Mouse (Mus musculus): ENCODE data around the gene Teddm1a. TPM values are rescaled to one million over a fixed set of nuclear protein-coding genes. Genes with fewer than 3 reads are reported as not detected.
"Not testable (repeated sequence)": the region's sequence is repeated elsewhere in the genome, so short reads cannot be mapped to it uniquely, and the experiment has no call there.

The Teddm1a gene
- total RNA-seq, 1 experiment = not detected

DNA sequence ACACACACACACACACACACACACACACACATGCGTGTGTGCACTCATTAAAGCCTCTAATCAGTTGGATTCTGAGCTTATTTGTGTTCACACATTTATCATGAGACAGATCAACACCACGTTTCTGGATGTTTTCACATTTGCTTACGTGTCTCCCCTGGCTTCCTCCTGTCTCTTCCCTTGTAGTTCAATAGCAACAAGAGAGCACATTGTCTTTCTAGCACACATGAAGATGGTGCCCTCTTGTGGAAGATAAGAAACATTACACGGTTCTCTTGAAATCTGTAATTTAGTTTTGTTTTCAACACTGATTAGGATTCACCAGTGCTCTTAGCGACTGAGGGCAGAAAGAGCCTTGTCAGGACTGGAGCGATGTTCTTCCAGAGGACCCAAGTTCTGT lies 44.7 kb upstream of the Teddm1a start:
- DNase-seq (ENCODE audit: low read depth, low spot score) = peak; percentile 21
- Histone ChIP-seq H3K36me3 (ENCODE audit: control insufficient read depth, insufficient read depth, low read length, poor library complexity, severe bottlenecking) (no peaks in the 10 kb centered on the region), H3K9ac (ENCODE audit: insufficient read depth, low read depth, low read length, poor library complexity, severe bottlenecking) (no peak overlapping the region), H3K4me3 (ENCODE audit: insufficient read depth in 1 of 2, low read depth in 1 of 2, low read length in 2 of 2, poor library complexity in 1 of 2, severe bottlenecking in 1 of 2) (no peak overlapping the region), H3K27ac (ENCODE audit: insufficient read depth, low read depth, low read length, poor library complexity, severe bottlenecking) (no peak overlapping the region), H3K9me3 (ENCODE audit: control insufficient read depth, insufficient read depth, low read depth, low read length) (no peaks in the 10 kb centered on the region), H3K4me1 (ENCODE audit: control insufficient read depth in 2 of 2, insufficient read depth in 2 of 2, low read length in 2 of 2, poor library complexity in 1 of 2) (no peaks in the 10 kb centered on the region)
- TF ChIP-seq ZC3H11A (IDR thresholded peaks at IDR 0.05; ENCODE audit: borderline replicate concordance, low read depth, low read length) (peak; percentile 49; the same call in 1 of the 2 replicates), ZNF384 (IDR thresholded peaks at IDR 0.05; ENCODE audit: low read depth, low read length) (no peak)
- in situ Hi-C loops (cut with MboI; ENCODE audit: low sequenced_read_pairs in 2 of 2, unreplicated experiment in 2 of 2) = no loop called here

DNA sequence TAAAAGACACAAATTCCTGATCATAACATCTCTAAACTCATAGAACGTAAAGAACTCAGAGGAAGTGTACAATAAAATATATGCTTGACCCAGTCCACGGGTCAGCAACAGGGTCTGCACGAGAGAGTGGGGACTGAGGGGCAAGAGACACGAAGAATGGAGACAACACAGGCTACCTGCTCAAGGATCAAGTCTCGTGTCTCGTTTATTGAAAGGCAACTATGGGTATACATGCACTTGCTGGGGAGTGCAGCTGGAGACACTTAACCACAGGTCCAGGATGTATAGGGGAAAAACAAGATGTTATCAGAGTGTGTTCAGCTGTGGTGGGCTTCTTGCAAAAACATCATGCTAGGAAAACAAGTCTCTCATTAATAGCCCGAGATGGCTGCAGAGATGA lies 38.8 kb upstream of the Teddm1a start:
- in situ Hi-C loops (cut with MboI; ENCODE audit: low sequenced_read_pairs in 2 of 2, unreplicated experiment in 2 of 2); H3K27ac ChIP-seq (ENCODE audit: insufficient read depth, low read depth, low read length, poor library complexity, severe bottlenecking): not testable (repeated sequence)

DNA sequence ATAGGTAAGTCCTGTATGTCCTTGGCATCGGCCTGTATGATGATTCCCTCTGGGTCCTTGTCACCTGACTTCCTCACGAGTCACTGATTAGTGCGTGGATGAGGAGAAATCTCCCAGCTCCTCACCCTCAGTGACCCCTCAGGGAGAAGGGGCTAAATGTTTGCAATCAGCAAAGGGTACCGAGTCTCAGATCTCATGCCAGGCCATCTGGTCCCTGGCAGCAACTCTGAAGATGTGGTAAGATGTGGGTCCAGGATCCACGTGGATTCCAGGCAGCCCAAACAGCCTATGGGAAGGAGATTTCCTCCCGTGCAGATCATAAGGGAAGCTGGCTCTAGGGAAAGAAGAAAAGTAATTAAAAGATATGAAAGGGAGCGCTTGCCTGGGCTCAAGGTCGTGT lies 35.6 kb upstream of the Teddm1a start:
- TF ChIP-seq MAFK (IDR thresholded peaks at IDR 0.05; ENCODE audit: insufficient read depth, low read depth, low read length) = no peak
- no peak for TF ChIP-seq ZC3H11A (IDR thresholded peaks at IDR 0.05; ENCODE audit: borderline replicate concordance, low read depth, low read length)
- no peak for TF ChIP-seq ZNF384 (IDR thresholded peaks at IDR 0.05; ENCODE audit: low read depth, low read length)
- no peak for TF ChIP-seq CHD2 (IDR thresholded peaks at IDR 0.05; ENCODE audit: low read depth, low read length)
- no peak for TF ChIP-seq HCFC1 (IDR thresholded peaks at IDR 0.05; ENCODE audit: borderline replicate concordance, insufficient read depth, low read length)
- in situ Hi-C loops (cut with MboI; ENCODE audit: low sequenced_read_pairs in 2 of 2, unreplicated experiment in 2 of 2) = no loop called here
- no peak overlapping the region for H3K4me3 ChIP-seq (ENCODE audit: insufficient read depth in 1 of 2, low read depth in 1 of 2, low read length in 2 of 2, poor library complexity in 1 of 2, severe bottlenecking in 1 of 2)
- H3K9ac ChIP-seq (ENCODE audit: insufficient read depth, low read depth, low read length, poor library complexity, severe bottlenecking) = no peak overlapping the region
- H3K36me3 ChIP-seq (ENCODE audit: control insufficient read depth, insufficient read depth, low read length, poor library complexity, severe bottlenecking) = no peaks in the 10 kb centered on the region
- no peaks in the 10 kb centered on the region for H3K9me3 ChIP-seq (ENCODE audit: control insufficient read depth, insufficient read depth, low read depth, low read length)
- no peak for DNase-seq (ENCODE audit: low read depth, low spot score)
- H3K27ac ChIP-seq (ENCODE audit: insufficient read depth, low read depth, low read length, poor library complexity, severe bottlenecking) = no peak overlapping the region
- H3K4me1 ChIP-seq (ENCODE audit: control insufficient read depth in 2 of 2, insufficient read depth in 2 of 2, low read length in 2 of 2, poor library complexity in 1 of 2) = no peaks in the 10 kb centered on the region

More for the DNA sequence above, 38.8 kb upstream of the Teddm1a start:
- H3K4me3 ChIP-seq (ENCODE audit: insufficient read depth in 1 of 2, low read depth in 1 of 2, low read length in 2 of 2, poor library complexity in 1 of 2, severe bottlenecking in 1 of 2); DNase-seq (ENCODE audit: low read depth, low spot score); H3K36me3 ChIP-seq (ENCODE audit: control insufficient read depth, insufficient read depth, low read length, poor library complexity, severe bottlenecking); H3K9me3 ChIP-seq (ENCODE audit: control insufficient read depth, insufficient read depth, low read depth, low read length); H3K9ac ChIP-seq (ENCODE audit: insufficient read depth, low read depth, low read length, poor library complexity, severe bottlenecking); H3K4me1 ChIP-seq (ENCODE audit: control insufficient read depth in 2 of 2, insufficient read depth in 2 of 2, low read length in 2 of 2, poor library complexity in 1 of 2): not testable (repeated sequence)

DNA sequence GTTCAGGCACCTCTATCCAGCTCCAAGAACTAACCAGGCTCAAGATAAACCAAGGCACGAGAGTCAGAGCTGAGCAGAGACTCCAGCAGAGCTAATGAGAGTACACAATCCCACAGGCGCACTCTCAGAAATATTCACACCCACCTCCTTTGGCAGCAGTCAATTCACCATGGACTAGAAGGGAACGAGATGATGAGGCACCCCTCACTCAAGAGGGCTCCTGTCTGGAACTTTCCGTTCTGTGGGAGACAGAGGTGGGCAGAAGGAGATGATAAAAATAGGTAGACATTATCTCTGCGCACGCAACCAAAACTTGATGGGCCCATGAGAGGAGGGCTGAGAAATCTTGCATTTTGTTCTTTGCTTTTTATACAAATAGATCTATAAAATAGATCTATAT lies 17.5 kb upstream of the Teddm1a start, which contains the start of gene Teddm1b:
Gene Teddm1b (plus strand): TSS at position 301 of the 400 bp plus-strand sequence.
- no peak for DNase-seq (ENCODE audit: low read depth, low spot score)
- Histone ChIP-seq H3K4me3 (ENCODE audit: insufficient read depth in 1 of 2, low read depth in 1 of 2, low read length in 2 of 2, poor library complexity in 1 of 2, severe bottlenecking in 1 of 2) (no peak within 1 kb of the TSS), H3K4me1 (ENCODE audit: control insufficient read depth in 2 of 2, insufficient read depth in 2 of 2, low read length in 2 of 2, poor library complexity in 1 of 2) (no peaks in the 10 kb centered on the region), H3K36me3 (ENCODE audit: control insufficient read depth, insufficient read depth, low read length, poor library complexity, severe bottlenecking) (no peaks in the 10 kb centered on the region), H3K9me3 (ENCODE audit: control insufficient read depth, insufficient read depth, low read depth, low read length) (no peaks in the 10 kb centered on the region), H3K9ac (ENCODE audit: insufficient read depth, low read depth, low read length, poor library complexity, severe bottlenecking) (no peak within 1 kb of the TSS), H3K27ac (ENCODE audit: insufficient read depth, low read depth, low read length, poor library complexity, severe bottlenecking) (no peak within 1 kb of the TSS)
- TF ChIP-seq ZNF384 (IDR thresholded peaks at IDR 0.05; ENCODE audit: low read depth, low read length) = no peak
- in situ Hi-C loops (cut with MboI; ENCODE audit: low sequenced_read_pairs in 2 of 2, unreplicated experiment in 2 of 2) = no loop called here

DNA sequence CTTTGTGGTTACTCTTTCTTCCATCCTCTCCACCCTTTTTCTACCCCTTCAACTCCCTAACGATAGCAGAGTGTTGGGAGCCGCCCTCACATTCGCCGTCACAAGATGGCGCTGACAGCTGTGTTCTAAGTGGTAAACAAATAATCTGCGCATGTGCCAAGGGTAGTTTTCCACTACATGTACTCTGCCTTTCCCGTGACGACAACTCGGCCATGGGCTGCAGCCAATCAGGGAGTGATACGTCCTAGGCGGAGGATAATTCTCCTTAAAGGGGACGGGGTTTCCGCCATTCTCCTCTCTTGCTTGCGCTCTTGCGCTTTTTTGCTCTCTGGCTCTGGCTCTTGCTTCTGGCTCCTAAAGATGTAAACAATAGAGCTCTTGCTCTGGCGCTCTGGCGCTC lies 11.2 kb upstream of the Teddm1a start:
- not testable (repeated sequence) for H3K4me3 ChIP-seq (ENCODE audit: insufficient read depth in 1 of 2, low read depth in 1 of 2, low read length in 2 of 2, poor library complexity in 1 of 2, severe bottlenecking in 1 of 2); H3K27ac ChIP-seq (ENCODE audit: insufficient read depth, low read depth, low read length, poor library complexity, severe bottlenecking); H3K9me3 ChIP-seq (ENCODE audit: control insufficient read depth, insufficient read depth, low read depth, low read length); DNase-seq (ENCODE audit: low read depth, low spot score); H3K9ac ChIP-seq (ENCODE audit: insufficient read depth, low read depth, low read length, poor library complexity, severe bottlenecking); H3K36me3 ChIP-seq (ENCODE audit: control insufficient read depth, insufficient read depth, low read length, poor library complexity, severe bottlenecking); H3K4me1 ChIP-seq (ENCODE audit: control insufficient read depth in 2 of 2, insufficient read depth in 2 of 2, low read length in 2 of 2, poor library complexity in 1 of 2)
- in situ Hi-C loops (cut with MboI; ENCODE audit: low sequenced_read_pairs in 2 of 2, unreplicated experiment in 2 of 2) = loop anchor here in 1 of 2 experiments (25.0 kb wide), 1 partner anchor 307 kb away; no protein-coding TSS in a partner anchor

All from ES-E14 (cell line).